Mouse (Mus musculus) heart, adult 9 months (tissue): ENCODE data around the gene Lrrc4.

Experiments
- DNase-seq, 2 experiments: peaks; one replicate each; pipeline ENCODE4 v3.0.0; 2022; ENCODE audit warnings: low spot score in 2 of 2

Lrrc4 gene

DNA sequence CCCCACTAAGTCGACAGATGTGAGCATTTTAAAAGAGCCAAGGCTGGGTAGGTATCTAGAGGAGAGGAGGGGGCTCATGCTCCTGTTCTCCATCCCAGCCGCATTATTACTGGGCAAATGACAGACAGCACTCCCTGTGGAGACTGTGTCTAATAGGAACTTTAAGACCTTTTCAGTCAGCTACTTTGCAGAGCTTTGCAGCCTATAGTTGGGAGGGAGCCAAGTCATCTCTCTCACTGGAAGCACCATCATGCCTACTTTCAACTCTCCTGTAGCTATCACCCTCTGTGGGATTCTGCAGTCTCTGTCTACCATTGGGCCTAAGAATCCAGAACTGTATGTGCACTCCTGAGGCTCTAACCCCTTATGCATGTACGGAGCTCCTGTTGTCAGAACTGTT, 5.7 kb downstream of the Lrrc4 start:
- DNase-seq = no peak

DNA sequence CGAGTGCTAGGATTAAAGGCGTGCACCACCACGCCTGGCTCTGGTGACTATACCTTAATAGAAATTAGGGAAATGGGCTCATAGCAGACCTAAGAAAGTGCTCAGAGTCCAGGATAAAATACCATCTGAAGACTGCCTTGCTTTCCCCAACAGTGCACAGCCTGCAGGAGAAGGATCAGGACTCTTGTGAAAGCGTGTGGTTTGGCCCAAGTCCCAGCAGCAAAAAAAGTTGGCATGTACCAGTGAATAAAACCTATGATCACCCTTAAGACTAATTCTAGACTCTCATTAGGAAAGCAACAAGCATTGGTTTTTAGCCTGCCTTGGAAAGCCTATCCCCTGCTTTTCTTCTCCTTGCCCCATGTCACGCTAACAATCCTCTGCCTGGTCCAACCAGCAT, 7.7 kb downstream of the Lrrc4 start:
- peak in 1 of 2 experiments; percentile 26 for DNase-seq

DNA sequence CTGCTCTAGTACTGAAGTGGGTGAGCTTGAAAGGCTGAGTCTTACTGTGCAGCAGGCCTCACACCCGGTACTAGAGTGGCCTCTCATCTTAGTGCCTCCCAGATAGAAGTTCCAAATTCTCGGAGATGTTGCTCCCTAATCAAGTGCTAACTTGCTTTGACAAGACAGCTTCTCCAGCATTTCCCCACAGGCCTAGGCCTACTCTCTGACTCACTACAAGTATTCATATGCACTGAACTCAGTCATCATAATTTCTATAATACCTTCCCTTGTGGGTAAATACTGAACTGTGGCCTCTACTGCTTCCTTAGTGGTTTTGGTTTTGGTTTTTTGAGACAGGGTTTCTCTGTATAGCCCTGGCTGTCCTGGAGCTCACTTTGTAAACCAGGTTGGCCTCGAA, 8.2 kb downstream of the Lrrc4 start:
- DNase-seq = no peak

DNA sequence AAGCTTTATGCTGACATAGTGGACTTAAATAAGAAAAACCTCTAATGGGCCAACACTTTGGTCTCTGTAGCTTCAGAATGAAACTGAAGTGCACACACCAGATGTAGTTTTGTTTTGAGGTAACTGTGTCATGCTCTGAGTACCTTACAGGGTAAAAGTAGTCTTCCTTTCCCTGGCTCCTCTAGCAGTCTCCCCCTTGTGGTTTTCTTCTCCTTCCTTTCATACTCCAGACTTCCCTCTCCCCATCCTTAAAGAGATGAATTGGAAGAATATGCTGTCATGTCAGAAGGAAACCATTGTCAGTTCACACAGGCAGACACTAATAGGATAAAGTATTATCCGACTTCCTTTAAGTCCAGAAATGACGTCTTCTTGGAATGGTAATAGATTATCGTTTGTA, 9.3 kb downstream of the Lrrc4 start:
- no peak for DNase-seq

DNA sequence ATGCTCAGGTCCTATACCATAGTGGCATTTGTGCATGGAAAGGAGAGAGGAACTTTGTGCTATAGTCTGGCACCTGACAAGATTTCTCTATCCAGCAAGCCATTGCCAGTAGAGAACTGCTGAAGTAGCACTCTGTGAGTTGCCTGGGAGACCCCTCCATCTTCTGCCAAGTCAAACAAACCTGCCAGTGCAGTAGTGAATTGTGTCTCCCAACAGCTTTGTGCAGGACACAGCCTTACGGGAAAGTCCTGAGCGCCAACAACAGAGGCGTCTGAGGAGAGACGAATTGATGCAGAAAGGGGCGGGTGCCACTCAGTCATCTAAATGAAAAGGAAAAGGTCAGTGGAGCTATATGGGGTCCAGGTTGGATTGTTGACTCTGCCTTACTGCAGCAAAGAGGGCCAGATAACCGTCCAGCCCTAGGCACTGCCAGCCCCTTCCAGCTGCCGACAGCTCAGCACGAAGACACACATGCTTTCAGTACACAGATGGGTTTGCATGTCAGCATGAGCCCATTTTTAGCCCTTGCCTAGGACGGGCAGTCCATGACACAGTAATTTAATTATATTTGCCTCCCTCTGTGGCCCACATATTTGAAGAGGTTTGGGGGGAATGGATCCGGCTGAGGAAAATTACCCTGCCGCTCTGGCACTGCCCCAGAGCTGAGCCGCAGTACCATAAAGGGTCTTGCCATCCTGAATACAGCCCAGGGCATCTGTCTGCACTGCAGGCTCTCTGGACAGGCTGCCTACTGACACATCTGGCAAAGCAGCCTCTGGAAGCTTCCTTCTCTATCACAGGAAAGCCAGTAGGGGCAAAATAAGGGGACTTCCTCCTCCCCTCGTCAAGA, 11.8 kb downstream of the Lrrc4 start:
- DNase-seq = no peak

DNA sequence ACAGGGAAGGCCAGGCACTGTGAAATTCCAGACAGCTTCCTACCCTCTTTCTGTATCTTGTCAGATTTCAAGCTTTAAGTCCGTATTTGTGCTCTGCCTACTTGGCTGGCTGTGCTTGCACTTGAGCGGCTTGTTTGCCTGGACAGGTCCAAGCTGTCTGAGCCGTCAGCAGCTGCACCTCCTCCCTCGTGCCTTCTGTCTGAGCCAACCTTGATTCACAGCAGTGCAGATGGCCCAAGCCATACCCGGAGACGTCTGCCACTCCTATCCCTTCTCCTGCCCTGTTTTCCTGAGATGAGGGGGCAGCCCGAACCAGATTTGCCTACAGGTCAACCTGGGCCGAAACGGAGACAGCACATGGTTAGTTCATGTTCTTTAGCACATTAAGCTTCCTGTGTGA, 14.5 kb downstream of the Lrrc4 start:
- no peak for DNase-seq

DNA sequence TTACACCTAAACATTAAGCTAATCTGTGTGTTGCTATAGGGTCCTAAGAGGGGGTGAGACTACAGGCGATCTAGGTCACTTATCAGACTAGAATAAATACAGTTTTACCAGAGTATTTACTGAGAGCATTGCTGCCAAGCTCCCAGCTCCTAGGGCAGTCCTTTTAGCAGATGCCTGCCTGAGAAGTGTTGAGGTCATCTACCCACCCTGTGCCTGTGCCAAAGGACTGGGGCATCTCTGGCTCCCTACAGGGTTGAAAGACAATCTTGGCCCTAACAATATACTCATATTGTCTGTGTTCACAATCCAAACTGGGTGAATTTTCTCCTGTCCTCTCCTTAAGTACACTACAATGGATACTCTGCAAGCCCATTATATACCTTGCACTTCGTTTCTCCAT, 16.7 kb downstream of the Lrrc4 start:
- DNase-seq = no peak

DNA sequence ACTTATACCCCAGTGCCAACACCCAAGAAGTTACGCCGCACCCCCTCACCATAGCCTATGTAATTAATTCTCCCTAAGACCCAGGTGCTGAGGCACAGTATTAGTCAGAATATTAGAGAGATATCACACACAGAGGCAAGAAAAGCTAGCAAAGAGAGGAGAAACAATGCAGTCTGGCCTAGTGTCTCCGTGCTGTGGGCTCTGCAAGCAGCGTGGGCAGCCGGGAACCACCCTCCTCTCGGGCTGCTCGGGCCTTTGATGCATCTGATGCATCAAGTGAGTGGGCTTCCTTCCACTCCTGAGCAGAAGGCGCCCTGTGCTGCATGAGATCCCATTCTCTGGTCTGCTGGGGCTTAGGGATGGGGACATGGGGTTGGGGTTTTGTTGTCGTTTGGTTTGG, 18.5 kb downstream of the Lrrc4 start:
- DNase-seq = no peak

DNA sequence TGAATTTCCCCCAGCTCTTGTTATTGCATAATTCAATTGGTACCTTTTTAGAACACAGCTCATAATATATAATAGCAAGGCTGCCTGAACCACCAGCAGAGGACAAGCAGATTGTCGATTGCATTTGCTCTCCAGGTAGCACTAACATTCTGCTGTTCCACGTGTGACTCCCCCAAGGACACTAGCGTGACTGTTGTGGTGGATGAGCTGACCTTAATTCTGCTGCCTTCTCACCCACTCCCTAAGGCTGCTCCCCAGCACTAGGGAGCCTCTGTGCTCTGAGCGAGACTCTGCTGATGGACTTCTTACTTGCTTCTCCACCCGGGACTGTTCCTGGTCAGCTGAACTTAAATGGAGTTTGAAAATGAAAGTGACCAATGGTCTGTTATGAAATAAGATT, 26.8 kb downstream of the Lrrc4 start:
- DNase-seq = no peak

DNA sequence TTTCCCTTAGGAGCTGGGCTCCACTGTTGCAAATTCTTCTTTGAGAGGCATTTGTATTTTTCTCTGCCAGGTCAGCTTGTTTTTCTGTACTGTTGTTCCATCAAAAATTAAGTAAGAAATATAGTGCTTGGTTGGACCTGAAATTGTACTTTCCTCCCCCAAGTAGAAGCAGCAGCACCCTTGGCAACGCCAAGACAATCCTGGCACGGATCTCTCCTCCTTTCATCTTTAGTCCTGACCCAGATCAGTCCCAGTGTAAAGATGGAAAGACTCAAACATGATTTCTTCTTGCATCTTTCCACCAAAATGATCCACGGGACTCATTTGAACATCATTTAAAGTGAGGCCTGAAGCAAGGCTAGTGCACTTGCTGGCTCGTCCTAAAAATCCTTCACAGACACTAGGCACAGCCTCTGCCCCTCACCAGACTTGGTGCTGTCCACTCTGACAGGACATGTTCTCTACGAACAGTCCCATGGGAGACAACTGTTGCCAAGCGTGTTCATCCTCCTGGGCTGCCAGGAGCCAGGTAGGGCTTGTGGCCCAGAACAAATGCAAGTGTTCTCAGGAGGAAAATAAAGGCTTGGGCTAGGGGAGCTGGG, 27.8 kb downstream of the Lrrc4 start:
- no peak for DNase-seq

DNA sequence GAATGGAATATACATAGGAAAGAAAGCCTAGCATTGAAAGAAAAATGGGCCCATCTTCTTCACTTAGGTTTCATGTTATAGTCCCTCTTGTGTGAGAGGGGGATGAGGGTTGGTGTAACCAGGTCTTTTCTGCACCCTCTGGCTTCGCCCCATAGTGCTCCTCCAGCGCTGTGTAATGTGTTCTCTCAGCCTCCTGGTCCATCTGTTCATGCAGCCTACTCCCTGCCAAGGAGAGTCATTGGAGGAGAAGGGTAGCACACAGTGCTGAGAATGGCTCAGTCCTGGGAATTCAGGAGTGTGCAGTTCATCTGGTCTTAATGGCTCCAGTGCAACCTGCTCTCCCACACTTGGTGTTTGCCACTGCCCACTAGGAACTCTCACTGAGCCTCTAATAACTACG, 30.6 kb downstream of the Lrrc4 start:
- DNase-seq = no peak

DNA sequence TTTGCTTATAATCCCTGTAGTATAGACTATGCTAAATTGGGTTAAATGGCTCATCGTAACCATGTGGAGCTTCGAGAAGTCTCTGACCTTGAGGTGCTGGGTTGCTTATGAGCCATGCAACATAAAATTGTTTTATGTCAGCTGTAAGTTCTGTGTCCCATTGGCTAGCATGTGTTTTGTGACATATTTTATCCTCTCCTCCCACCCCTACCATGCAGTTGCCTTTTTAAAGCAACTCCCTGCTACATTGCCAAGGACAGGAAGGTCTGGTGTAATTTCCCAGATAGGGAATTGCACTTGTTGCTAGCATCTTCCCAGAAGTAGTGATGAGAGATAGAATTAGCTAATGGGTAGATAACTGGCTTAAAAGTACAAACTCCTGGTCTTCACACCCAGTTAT, 31.7 kb downstream of the Lrrc4 start:
- DNase-seq = no peak

DNA sequence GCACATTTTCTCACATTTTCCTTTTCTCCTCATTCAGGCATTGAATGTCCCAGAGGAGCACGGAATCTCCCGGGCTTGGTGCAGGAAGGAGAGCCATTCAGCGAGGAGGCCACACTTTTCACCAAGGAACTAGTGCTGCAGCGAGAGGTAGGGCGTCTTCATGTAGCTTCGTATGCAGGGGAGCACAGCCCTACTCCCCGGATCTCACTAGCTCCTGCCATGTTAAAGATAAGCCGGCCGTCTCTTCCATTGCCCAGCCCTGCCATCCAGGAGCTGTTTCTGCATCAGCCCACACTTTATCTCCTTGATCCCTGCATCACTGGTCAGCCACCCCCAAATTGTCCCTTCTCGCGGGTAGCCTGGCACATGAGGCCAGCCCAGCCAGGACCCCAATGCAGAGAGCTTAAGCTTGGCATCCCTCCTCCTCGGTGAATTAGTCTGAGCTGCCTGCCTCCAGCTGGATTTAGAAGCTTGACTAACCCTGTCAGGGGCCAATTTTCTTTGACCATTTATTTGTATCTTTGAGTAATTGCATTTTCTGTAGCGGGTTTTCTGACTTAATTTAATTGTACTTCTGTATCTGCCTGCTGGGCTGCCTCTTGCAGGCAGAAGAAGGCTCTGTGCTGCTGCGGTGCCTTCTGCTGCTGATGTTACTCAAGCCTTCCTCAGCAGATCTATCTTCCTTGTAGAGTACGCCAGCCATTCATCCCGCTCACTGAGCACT, 35.6 kb downstream of the Lrrc4 start:
- DNase-seq = no peak

DNA sequence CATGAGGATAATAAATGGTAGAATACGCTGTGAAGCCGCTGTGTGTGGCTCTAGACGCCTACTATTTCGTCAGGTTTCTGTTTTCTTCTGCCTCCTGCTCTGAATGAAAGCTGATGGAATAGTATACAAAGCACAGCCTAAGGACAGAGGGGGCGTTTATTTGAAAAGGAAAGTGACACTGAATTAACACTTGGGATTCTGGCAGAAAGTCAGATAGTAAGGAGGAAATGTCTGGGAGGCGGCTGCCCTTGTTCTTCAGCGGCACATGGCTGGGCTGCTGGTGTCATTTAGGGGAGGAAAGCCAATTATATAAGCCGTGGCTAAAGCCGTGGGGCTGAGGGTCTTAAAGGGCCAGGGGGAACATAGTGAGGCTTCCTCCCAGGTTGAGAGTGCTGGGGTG, 36.2 kb downstream of the Lrrc4 start:
- no peak for DNase-seq

DNA sequence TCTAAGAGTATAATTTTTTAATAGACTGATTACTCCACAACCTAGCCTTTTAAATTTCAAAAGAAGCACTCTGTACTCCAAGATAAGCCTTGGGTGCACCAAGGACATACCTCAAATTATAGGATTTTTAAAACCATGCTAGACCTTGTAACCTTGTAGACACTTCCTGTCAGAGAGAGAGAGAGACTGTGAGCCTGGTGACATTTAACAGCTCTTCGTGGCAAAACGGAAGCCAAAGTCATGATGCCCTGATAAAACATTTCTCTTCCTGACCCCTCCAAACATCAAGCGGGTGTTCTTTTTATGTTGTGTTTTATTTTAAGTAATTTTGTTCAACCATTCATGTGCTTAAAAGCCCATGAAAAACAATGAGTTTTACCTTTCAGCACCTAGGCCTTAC, 39.7 kb downstream of the Lrrc4 start:
- no peak for DNase-seq

DNA sequence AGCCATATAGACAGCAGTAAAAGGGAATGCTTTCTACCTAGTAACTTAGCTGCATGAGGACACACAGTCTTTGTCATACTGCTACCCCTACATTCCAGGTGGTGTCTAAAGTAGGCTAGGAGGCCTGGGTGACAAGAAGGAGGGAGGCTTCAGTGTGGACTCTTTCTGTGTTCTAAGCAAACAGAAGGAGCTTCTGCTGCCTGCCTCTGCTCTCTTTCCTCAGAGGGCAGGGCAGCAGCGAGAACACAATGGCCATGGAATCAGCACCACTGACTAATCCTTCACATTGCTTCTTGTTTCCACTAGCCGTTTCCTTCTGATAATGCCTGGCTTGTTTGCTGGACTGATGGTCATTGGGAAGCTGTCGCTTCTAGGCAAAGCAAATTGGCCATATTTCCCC, 40.4 kb downstream of the Lrrc4 start:
- DNase-seq = no peak

DNA sequence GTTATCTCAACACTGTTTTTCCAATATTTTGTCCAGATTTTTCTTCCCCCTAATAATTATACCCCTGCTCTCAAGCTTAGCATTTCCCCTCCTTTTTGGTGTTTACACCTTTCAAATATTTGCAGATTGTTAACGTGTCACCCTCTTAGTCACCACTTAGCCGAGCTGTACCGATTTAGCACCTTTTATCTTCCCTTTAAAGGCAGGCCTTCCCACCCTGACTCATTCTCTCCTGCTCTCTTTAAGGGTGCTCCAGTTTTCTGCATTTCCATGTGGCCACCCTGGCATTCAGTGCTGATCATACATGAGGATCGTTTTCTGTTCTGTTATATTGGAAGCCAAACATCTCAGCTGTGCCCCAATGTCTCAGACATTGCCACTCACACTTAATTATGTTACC, 41.9 kb downstream of the Lrrc4 start:
- DNase-seq = no peak

DNA sequence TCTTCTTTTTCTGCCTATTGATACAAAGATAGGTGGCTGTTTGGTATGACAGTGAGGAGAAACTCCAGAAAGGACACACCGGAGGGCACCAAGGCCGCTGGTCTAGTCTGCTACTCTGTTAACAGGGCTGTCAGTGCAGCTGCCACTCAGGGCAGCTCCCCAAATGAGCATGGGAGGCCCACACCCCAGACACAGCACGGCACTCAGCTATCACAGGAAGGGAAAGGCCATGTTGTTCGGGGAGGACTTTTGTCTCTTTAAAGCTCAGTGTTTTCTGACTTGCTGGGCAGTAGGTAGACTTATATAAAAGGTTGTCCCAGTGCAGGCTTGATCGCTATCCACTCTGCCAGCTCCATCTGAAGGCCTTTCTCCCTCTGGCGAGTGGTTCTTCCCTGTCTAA, 44.4 kb downstream of the Lrrc4 start:
- no peak for DNase-seq

DNA sequence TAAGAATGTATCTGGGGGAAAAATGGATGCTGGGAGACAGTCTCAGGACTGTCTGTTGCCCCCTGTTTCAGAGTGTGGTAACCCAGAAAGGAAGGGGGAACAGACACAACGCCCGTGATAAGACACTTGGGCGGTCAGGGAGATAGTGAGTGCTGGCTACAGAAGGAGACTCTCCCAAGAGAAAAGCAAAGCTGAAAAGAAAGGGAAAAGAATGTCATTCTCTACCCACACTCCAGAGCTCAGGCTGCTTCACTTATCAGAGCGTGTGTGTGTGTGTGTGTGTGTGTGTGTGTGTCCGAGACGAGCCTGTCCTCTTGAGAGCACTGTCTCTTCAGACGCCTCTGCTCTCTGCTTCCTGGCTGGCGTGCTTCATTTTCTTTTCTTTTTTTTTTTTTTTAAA, 45.8 kb downstream of the Lrrc4 start:
- DNase-seq = no peak

DNA sequence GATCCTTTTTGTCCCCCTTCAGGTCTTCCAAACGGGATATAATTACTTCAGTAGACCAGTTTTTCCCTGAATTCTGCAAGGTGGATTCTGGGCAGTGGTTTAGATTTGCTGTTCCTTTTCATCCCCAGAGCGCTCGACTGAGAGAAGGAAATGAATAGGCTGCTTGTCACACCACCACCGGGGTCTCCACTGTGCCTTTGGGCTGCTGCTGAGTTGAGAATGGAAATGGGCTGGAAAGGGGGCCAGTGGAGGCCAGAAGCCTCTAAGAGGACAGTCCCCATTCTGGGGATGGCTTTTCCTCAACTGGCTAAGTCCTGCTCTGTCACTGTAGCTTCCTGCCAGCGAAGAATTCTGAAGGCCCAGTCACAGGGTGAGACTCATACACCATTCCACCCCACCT, 47.6 kb downstream of the Lrrc4 start:
- DNase-seq = no peak

DNA sequence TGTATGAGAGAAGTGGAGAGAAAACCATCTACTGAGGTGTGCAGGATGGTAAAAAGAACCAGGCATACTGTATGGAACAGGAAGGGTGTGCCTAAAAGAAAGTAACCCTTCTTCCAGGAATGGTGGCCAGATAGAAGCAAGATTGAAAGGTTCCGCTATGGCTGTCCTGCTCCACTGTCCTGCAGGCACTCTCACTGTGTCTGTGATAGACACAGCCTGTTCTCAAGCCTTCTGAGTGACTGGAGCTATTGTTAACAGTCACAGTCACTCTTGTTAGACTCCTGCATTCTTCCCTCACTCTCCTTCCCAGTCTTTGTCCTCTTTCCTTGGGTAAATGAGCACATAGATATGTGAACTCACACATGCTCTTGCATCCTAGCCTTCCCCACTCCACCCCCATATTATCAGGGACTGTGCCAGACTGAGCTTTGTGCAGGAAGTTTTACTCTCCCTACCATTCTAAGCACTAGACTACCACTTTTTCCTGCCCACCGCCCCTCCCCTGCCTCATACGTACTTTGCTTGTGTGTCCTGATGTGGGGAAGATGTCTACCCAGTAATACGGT, 48.4 kb downstream of the Lrrc4 start:
- DNase-seq = no peak

DNA sequence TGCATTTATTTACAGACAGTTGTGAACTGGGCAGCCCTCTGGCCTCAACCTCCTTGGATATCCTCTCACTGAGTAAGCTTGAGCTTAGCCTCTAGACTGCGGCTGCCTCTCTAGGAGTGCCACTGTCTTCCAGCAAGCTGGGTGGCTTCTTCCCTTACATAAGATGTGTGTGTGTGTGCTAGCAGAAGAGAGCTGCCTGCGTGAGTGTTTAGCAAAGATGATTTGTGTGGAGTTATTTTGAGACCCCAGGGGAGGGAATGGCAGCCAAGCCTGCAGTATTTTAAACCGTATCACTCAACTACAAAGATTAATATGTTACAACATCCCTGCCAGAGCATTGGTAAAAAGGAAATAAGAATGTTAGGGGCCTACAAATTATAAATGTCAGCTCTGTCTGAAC, 49.9 kb downstream of the Lrrc4 start:
- DNase-seq = no peak

DNA sequence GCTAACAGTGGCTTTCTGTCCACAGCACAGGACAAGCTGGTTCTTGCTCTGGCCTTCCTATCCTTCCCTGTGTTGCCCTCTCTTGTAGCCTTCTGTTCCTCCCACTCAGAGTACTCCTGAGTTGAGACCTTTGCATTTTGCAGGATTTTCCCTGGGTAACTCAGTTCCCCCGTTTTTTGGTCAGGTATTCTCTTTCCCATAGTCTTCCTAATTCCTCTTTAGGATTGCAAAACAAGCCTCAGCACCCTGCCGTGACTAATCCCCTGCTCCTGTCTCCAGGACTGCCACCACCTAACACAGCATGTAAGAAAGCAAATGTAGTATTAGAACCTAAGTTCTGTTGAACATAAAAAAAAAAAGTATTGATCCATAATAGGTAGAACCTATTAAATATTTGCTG, 60.2 kb downstream of the Lrrc4 start:
- DNase-seq = no peak
